Mouse (Mus musculus): ENCODE data around the gene Phf10. TPM values are rescaled to one million over a fixed set of nuclear protein-coding genes. Genes with fewer than 3 reads are reported as not detected.
"Not testable (repeated sequence)": the region's sequence is repeated elsewhere in the genome, so short reads cannot be mapped to it uniquely, and the experiment has no call there.

The Phf10 gene
- 33.9 and 36.9 TPM in 2 replicates for polyA plus RNA-seq (2014; fragmentation: Nextera tagmentation; extraction: Ambion mirVana)

- peak within 1 kb of the TSS; percentile 64 to 71 for H3K27ac ChIP-seq (replicated peaks in 1 of 2; ENCODE audit: control insufficient read depth in 1 of 2, insufficient read depth in 1 of 2, low read depth in 2 of 2, low read length in 2 of 2)
- H3K4me1 ChIP-seq (ENCODE audit: control insufficient read depth in 2 of 2, insufficient read depth in 2 of 2, low read length in 2 of 2); H3K27me3 ChIP-seq (ENCODE audit: control insufficient read depth, insufficient read depth, low read length); H3K9me3 ChIP-seq (ENCODE audit: control insufficient read depth, low read length): not testable (repeated sequence)
- peak within 1 kb of the TSS; percentile 69 to 94 for H3K4me3 ChIP-seq (ENCODE audit: control insufficient read depth in 1 of 2, insufficient read depth in 1 of 2, low read depth in 1 of 2, low read length in 2 of 2)
- H3K4me2 ChIP-seq (ENCODE audit: low read length): peak within 1 kb of the TSS; percentile 94
- 0% methylated on average over 32 of the region's 100 CpGs for WGBS
- ATAC-seq (ENCODE audit: insufficient number of reproducible peaks, insufficient read depth, low FRiP score, low read depth): peak; percentile 82
- H3K36me3 ChIP-seq (ENCODE audit: control insufficient read depth, insufficient read depth, low read length): peaks cover 21% of the 10 kb centered on the region
- peak within 1 kb of the TSS; percentile 82 for H3K9ac ChIP-seq (ENCODE audit: low read length)
These were observed at the start of gene Phf10 for GRCm38 (mm10) chr17:14960951-14961556. Gene Phf10, minus strand, starts transcription at chr17:14961273.

- not testable (repeated sequence) for H3K36me3 ChIP-seq (ENCODE audit: control insufficient read depth, insufficient read depth, low read length); H3K27me3 ChIP-seq (ENCODE audit: control insufficient read depth, insufficient read depth, low read length); H3K9me3 ChIP-seq (ENCODE audit: control insufficient read depth, low read length); H3K4me1 ChIP-seq (ENCODE audit: control insufficient read depth in 2 of 2, insufficient read depth in 2 of 2, low read length in 2 of 2); H3K4me2 ChIP-seq (ENCODE audit: low read length); H3K9ac ChIP-seq (ENCODE audit: low read length); H3K27ac ChIP-seq (replicated peaks in 1 of 2; ENCODE audit: control insufficient read depth in 1 of 2, insufficient read depth in 1 of 2, low read depth in 2 of 2, low read length in 2 of 2); H3K4me3 ChIP-seq (ENCODE audit: control insufficient read depth in 1 of 2, insufficient read depth in 1 of 2, low read depth in 1 of 2, low read length in 2 of 2)
- ATAC-seq (ENCODE audit: insufficient number of reproducible peaks, insufficient read depth, low FRiP score, low read depth): peak; percentile 97
- WGBS: no CpG with 5 or more reads among the region's 60 CpGs
These were observed 48.8 kb upstream of the Phf10 start, which contains the start of gene Gm3435 for GRCm38 (mm10) chr17:15009706-15010413. Gene Gm3435, plus strand, starts transcription at chr17:15010176.

DNA sequence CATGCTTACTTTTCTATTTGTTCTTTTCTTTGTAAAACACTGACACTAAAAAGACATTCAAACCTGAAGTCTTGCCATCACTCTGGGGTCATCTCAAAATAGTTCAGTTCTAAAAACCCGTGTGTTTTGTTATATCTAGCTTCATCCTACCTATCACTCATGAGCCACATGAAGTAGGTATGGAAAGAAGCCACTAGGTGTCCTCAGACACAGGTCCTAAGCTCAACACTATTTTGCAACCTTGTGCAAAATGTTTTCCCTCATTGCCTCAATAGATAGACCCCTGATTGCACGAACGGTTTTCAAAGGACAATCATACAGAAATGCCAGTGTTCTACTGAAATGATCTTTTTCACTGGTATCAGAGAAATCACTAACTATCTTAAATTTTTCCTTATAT lies 48.0 kb upstream of the Phf10 start:
- WGBS: no CpG with 5 or more reads among the region's 3 CpGs
- H3K4me1 ChIP-seq (ENCODE audit: control insufficient read depth in 2 of 2, insufficient read depth in 2 of 2, low read length in 2 of 2); ATAC-seq (ENCODE audit: insufficient number of reproducible peaks, insufficient read depth, low FRiP score, low read depth); H3K36me3 ChIP-seq (ENCODE audit: control insufficient read depth, insufficient read depth, low read length); H3K9me3 ChIP-seq (ENCODE audit: control insufficient read depth, low read length); H3K9ac ChIP-seq (ENCODE audit: low read length); H3K27me3 ChIP-seq (ENCODE audit: control insufficient read depth, insufficient read depth, low read length); H3K4me2 ChIP-seq (ENCODE audit: low read length); H3K4me3 ChIP-seq (ENCODE audit: control insufficient read depth in 1 of 2, insufficient read depth in 1 of 2, low read depth in 1 of 2, low read length in 2 of 2); H3K27ac ChIP-seq (replicated peaks in 1 of 2; ENCODE audit: control insufficient read depth in 1 of 2, insufficient read depth in 1 of 2, low read depth in 2 of 2, low read length in 2 of 2): not testable (repeated sequence)

- not testable (repeated sequence) for H3K4me2 ChIP-seq (ENCODE audit: low read length); H3K9me3 ChIP-seq (ENCODE audit: control insufficient read depth, low read length); H3K36me3 ChIP-seq (ENCODE audit: control insufficient read depth, insufficient read depth, low read length); H3K4me3 ChIP-seq (ENCODE audit: control insufficient read depth in 1 of 2, insufficient read depth in 1 of 2, low read depth in 1 of 2, low read length in 2 of 2); ATAC-seq (ENCODE audit: insufficient number of reproducible peaks, insufficient read depth, low FRiP score, low read depth); H3K4me1 ChIP-seq (ENCODE audit: control insufficient read depth in 2 of 2, insufficient read depth in 2 of 2, low read length in 2 of 2); H3K27me3 ChIP-seq (ENCODE audit: control insufficient read depth, insufficient read depth, low read length); H3K9ac ChIP-seq (ENCODE audit: low read length); H3K27ac ChIP-seq (replicated peaks in 1 of 2; ENCODE audit: control insufficient read depth in 1 of 2, insufficient read depth in 1 of 2, low read depth in 2 of 2, low read length in 2 of 2)
- no CpG with 5 or more reads among the region's 4 CpGs for WGBS
These were observed 39.0 kb upstream of the Phf10 start for GRCm38 (mm10) chr17:15000047-15000446.

DNA sequence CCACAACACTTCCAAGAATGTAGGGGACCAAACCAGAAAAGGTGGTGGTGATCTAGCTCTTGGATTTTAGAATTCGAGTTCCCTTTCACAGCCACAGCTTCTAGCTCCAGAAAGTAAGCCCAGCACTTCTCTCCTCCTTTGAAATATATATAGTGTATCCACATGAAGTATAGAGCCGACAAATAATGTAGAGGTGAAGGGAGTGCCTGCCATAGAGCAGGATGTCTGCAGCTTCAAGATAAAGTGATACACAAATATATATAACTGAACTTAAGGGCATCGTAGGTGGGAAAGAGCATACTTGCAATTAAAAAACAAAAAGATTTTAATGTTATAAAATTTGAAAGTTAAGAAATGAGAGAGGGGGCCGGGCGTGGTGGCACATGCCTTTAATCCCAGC lies 33.1 kb upstream of the Phf10 start:
- not testable (repeated sequence) for H3K27me3 ChIP-seq (ENCODE audit: control insufficient read depth, insufficient read depth, low read length); H3K9me3 ChIP-seq (ENCODE audit: control insufficient read depth, low read length); H3K27ac ChIP-seq (replicated peaks in 1 of 2; ENCODE audit: control insufficient read depth in 1 of 2, insufficient read depth in 1 of 2, low read depth in 2 of 2, low read length in 2 of 2); H3K4me3 ChIP-seq (ENCODE audit: control insufficient read depth in 1 of 2, insufficient read depth in 1 of 2, low read depth in 1 of 2, low read length in 2 of 2); H3K4me2 ChIP-seq (ENCODE audit: low read length); ATAC-seq (ENCODE audit: insufficient number of reproducible peaks, insufficient read depth, low FRiP score, low read depth); H3K9ac ChIP-seq (ENCODE audit: low read length); H3K4me1 ChIP-seq (ENCODE audit: control insufficient read depth in 2 of 2, insufficient read depth in 2 of 2, low read length in 2 of 2); H3K36me3 ChIP-seq (ENCODE audit: control insufficient read depth, insufficient read depth, low read length)
- WGBS: no CpG with 5 or more reads among the region's 5 CpGs

DNA sequence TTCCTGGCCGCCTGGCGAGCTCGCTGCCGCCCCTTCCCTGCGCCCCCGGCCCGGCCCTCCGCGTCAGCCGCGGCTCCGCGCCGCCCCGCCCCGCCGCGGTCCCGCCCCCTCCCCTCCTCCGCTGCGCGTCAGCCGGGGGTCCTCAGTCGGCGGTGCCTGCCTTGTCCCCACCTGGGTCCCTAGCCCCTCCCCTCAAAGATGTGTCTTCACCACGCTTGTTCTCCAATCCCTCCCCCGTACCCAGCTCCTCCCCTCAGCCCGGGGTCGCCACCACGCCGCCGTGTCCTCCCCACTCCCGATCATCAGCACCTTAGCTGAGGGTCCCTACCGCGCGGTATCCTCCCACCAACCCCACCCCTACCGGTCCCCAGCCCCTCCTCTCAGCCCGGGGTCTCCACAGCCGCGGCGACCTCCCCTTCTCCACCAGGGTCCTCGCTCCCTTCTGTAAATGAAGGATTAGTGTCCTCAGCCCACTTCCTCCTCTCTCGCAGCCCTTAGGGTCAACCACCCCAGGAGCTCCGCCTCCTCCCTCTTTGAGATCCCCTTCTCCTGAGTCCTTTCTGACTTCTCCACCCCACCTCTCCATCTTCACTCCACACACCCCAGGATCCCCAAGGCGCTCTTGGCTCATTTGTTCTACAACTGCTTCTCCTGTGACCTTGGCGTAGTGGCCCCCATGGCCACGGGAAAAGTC lies 32.2 kb upstream of the Phf10 start:
- not testable (repeated sequence) for H3K4me3 ChIP-seq (ENCODE audit: control insufficient read depth in 1 of 2, insufficient read depth in 1 of 2, low read depth in 1 of 2, low read length in 2 of 2); H3K27ac ChIP-seq (replicated peaks in 1 of 2; ENCODE audit: control insufficient read depth in 1 of 2, insufficient read depth in 1 of 2, low read depth in 2 of 2, low read length in 2 of 2); H3K4me1 ChIP-seq (ENCODE audit: control insufficient read depth in 2 of 2, insufficient read depth in 2 of 2, low read length in 2 of 2); H3K27me3 ChIP-seq (ENCODE audit: control insufficient read depth, insufficient read depth, low read length); H3K9ac ChIP-seq (ENCODE audit: low read length); H3K4me2 ChIP-seq (ENCODE audit: low read length); H3K36me3 ChIP-seq (ENCODE audit: control insufficient read depth, insufficient read depth, low read length); H3K9me3 ChIP-seq (ENCODE audit: control insufficient read depth, low read length)
- no CpG with 5 or more reads among the region's 47 CpGs for WGBS
- ATAC-seq (ENCODE audit: insufficient number of reproducible peaks, insufficient read depth, low FRiP score, low read depth): peak; percentile 79

DNA sequence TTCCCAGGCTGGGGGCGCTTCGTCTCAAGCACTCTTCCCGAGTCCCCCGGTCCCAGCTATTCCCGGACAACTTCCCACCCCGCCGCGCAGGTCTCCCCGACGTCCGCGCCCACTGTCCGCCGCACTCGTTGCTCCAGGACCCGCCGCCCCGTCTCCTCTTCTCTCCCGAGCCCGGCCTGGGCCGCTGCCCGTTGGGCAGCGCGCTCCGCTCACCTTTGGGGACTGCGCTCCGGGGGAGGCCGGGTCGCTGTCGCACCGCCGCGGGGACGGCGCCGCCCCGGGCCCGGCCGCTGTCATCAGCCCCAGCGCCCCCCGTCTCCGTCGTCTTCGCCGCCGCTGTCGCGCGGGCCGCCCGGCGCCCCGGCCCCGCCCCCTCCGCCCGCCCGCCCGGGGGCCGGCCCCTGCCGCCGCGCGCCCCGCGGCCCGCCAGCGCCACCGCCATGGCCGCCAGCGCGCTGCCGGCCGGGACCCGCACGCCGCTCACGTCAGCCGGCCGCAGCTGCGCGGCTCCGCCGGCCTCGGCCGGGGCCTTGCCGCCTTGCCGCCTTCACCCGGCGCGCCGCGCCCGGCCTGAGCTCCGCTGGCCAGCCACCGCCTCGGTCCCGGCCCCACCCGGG lies 31.6 kb upstream of the Phf10 start:
- H3K9me3 ChIP-seq (ENCODE audit: control insufficient read depth, low read length); H3K9ac ChIP-seq (ENCODE audit: low read length); H3K27me3 ChIP-seq (ENCODE audit: control insufficient read depth, insufficient read depth, low read length); H3K27ac ChIP-seq (replicated peaks in 1 of 2; ENCODE audit: control insufficient read depth in 1 of 2, insufficient read depth in 1 of 2, low read depth in 2 of 2, low read length in 2 of 2); H3K4me1 ChIP-seq (ENCODE audit: control insufficient read depth in 2 of 2, insufficient read depth in 2 of 2, low read length in 2 of 2); H3K4me3 ChIP-seq (ENCODE audit: control insufficient read depth in 1 of 2, insufficient read depth in 1 of 2, low read depth in 1 of 2, low read length in 2 of 2); H3K4me2 ChIP-seq (ENCODE audit: low read length); H3K36me3 ChIP-seq (ENCODE audit: control insufficient read depth, insufficient read depth, low read length): not testable (repeated sequence)
- no CpG with 5 or more reads among the region's 98 CpGs for WGBS
- peak; percentile 80 for ATAC-seq (ENCODE audit: insufficient number of reproducible peaks, insufficient read depth, low FRiP score, low read depth)
